Mouse (Mus musculus) midbrain, embryonic 15.5 days (tissue): ENCODE measurements at regions not wholly inside any gene's neighbourhood (a gene's known extent, or its start where the extent isn't known, plus 50 kb on each side); places are given as distances from the start of the nearest gene placed in this dataset.

Experiments
- ATAC-seq: fragments of 200-750 bp; cut with Nextera tagmentation; replicated peaks from 2 replicates; pipeline ENCODE4 v1.8.0; 2017; ENCODE audit warnings: moderate TSS enrichment
- H3K27ac ChIP-seq: fragments of 300-500 bp; sonication (generic); 2 replicates; pipeline ENCODE4 v1.5.1; 2015; ENCODE audit warnings: mild to moderate bottlenecking, inconsistent platforms
- H3K27me3 ChIP-seq: fragments of 300-500 bp; sonication (generic); replicated peaks from 2 replicates; pipeline ENCODE4 v1.6.1; 2015; ENCODE audit warnings: inconsistent platforms
- H3K36me3 ChIP-seq: fragments of 300-500 bp; sonication (generic); replicated peaks from 2 replicates; pipeline ENCODE4 v1.6.1; 2015; ENCODE audit warnings: inconsistent platforms
- H3K4me1 ChIP-seq: fragments of 300-500 bp; sonication (generic); 2 replicates; pipeline ENCODE4 v1.6.1; 2015; ENCODE audit warnings: inconsistent platforms
- H3K4me2 ChIP-seq: fragments of 300-500 bp; sonication (generic); 2 replicates; pipeline ENCODE4 v1.6.1; 2015; ENCODE audit warnings: inconsistent platforms, mild to moderate bottlenecking, moderate library complexity
- H3K4me3 ChIP-seq: fragments of 300-500 bp; sonication (generic); 2 replicates; pipeline ENCODE4 v1.5.1; 2015; ENCODE audit warnings: mild to moderate bottlenecking, inconsistent platforms
- H3K9ac ChIP-seq: fragments of 300-500 bp; sonication (generic); 2 replicates; pipeline ENCODE4 v1.6.1; 2015; ENCODE audit warnings: mild to moderate bottlenecking, inconsistent platforms
- H3K9me3 ChIP-seq: fragments of 300-500 bp; sonication (generic); 2 replicates; pipeline ENCODE4 v1.6.1; 2016; ENCODE audit warnings: inconsistent platforms
- WGBS: fragments of 180-500 bp; shearing (Covaris S2); methylation state at CpG from one replicate; pipeline ENCODE4 v1.1.7; 2015; ENCODE audit warnings: mixed read lengths; 5-methylcytosine and 5-hydroxymethylcytosine counted together

DNA sequence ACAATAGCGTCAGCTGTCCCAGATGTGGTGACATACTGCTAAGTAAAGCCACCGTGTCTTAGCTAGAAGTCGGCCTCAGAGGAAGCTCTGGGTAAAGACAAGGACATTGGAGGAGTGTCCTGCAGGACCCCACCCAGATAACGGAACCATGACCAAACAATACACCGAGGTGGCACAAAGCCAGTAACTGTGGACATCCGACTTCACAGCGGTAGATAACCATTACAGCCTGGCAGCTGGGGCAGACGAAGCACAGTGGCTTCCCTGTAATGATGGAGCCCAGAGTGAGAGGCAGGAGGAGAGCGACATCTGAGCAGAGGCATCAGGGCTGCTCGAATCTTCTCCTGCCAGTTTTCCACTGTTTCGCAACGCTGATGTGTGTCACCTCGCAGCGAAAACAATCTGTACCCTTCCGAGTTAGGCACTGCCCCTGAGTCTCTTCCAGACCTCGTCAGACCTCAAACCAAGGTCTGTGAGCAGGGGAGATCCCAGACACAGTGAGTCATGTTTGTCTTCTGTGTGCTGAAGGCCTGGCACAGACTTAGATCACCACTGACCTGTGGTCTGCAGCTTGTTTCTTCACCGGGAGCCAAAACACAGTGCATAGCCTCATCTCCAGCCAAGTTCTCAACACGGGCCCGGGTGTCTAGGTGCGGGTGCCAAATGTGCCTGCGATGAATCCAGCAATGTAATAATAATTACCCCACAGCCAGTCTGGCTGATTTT is 159.7 kb upstream of the Hmga2 start:
- Histone ChIP-seq H3K36me3 (no peaks in the 10 kb centered on the region), H3K4me1 (no peaks in the 10 kb centered on the region), H3K4me3 (no peak overlapping the region), H3K9me3 (no peaks in the 10 kb centered on the region), H3K27ac (no peak overlapping the region), H3K27me3 (no peaks in the 10 kb centered on the region), H3K9ac (no peak overlapping the region), H3K4me2 (no peak overlapping the region)
- ATAC-seq, result no peak
- whole genome bisulfite sequencing, result 73% methylated on average over 21 of the region's 21 CpGs

DNA sequence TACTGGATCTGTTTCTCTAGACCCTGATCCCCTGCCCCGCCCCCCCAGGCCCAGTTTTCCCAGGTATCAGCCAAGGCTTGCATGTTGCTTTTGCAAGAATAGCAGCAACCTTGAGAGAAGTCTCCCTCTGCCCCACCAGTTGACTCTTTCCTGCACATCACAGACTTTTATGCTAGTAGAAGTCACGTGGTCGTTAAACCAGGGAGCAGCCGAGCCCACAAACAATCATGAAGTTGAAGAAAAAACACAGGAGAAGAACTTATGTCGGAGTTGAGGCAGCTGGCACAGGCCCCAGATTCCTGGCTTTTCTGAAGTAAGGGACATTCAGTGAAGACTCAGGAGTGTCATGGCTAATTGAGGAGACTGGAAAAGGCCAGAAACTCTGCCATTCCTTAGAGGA is 158.9 kb upstream of the Hmga2 start:
- Histone ChIP-seq H3K36me3 (no peaks in the 10 kb centered on the region), H3K9ac (no peak overlapping the region), H3K27me3 (no peaks in the 10 kb centered on the region), H3K9me3 (no peaks in the 10 kb centered on the region), H3K4me1 (no peaks in the 10 kb centered on the region), H3K27ac (no peak overlapping the region), H3K4me2 (no peak overlapping the region), H3K4me3 (no peak overlapping the region)
- WGBS, result 79% methylated on average over 5 of the region's 5 CpGs
- ATAC-seq, result no peak

DNA sequence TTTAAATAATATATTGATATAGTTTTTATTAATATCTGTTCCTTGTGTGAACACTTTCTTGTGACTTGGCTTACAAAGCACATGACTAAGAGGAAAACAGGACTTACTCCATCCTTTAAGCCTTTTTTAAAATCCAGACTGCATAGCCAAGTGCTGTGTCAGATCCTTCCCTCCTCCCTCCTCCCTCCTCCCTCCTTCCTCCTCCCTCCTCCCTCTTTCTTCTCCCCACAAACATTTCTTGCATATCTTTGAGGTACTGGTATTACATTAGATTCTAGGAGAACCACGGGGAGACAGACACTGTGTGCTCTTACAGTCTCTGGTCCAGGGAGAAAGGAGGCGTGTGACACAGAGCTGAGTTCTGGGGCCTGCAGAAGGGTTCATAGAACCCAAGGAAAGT is 155.8 kb upstream of the Hmga2 start:
- H3K27me3 ChIP-seq, result no peaks in the 10 kb centered on the region
- no peaks in the 10 kb centered on the region for H3K4me1 ChIP-seq
- no peaks in the 10 kb centered on the region for H3K36me3 ChIP-seq
- H3K9ac ChIP-seq, result no peak overlapping the region
- no peak overlapping the region for H3K27ac ChIP-seq
- H3K4me2 ChIP-seq, result no peak overlapping the region
- H3K9me3 ChIP-seq, result no peaks in the 10 kb centered on the region
- no peak for ATAC-seq
- WGBS, result 82% methylated on average over 2 of the region's 2 CpGs
- no peak overlapping the region for H3K4me3 ChIP-seq

DNA sequence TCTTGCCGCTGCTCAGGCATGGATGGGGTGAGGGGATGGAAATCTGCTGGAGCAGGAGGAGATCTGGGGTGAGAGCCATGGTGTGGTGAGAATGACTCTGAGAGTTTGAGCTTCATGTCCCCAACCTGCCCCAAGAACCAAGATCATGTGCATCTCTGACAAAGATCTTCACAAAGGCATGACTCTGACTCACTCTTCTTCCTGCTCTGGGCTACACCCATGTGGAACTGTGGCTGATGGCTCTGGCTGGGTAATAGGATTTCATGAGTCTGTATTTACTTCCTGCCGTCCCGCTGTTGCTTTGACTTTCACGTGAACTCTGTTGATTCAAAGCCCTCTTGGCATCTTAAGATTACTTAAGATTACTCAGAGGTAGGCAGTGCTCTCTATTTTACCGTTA is 151.8 kb upstream of the Hmga2 start:
- Histone ChIP-seq H3K4me1 (no peaks in the 10 kb centered on the region), H3K27me3 (no peaks in the 10 kb centered on the region), H3K36me3 (no peaks in the 10 kb centered on the region), H3K27ac (no peak overlapping the region), H3K4me2 (no peak overlapping the region), H3K9ac (no peak overlapping the region), H3K9me3 (no peaks in the 10 kb centered on the region), H3K4me3 (no peak overlapping the region)
- ATAC-seq, result no peak
- WGBS, result 81% methylated on average over 5 of the region's 5 CpGs

DNA sequence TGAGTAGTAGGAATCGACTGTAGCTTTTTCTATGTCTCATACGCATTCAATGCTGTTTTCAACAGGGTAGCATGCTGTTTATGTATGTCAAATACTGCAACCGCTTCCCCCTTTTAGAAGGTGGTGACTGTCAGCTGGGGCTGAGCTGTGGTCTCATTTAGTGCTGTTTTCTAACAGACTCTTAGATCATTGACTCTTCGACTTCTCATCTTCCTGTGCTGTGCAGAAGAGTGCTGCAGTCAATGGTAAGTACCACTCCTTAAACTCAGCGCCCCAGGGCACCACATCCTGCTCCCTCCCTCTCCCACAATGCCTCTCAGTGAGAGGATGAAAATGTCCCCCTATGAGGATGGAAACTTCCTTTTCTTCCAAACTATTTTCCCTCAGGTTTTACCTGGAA is 149.2 kb upstream of the Hmga2 start:
- 88% methylated on average over 5 of the region's 5 CpGs for WGBS
- no peak overlapping the region for H3K4me3 ChIP-seq
- no peaks in the 10 kb centered on the region for H3K9me3 ChIP-seq
- H3K27ac ChIP-seq, result no peak overlapping the region
- H3K9ac ChIP-seq, result no peak overlapping the region
- H3K4me1 ChIP-seq, result no peaks in the 10 kb centered on the region
- no peaks in the 10 kb centered on the region for H3K36me3 ChIP-seq
- H3K4me2 ChIP-seq, result no peak overlapping the region
- no peaks in the 10 kb centered on the region for H3K27me3 ChIP-seq
- ATAC-seq, result no peak

DNA sequence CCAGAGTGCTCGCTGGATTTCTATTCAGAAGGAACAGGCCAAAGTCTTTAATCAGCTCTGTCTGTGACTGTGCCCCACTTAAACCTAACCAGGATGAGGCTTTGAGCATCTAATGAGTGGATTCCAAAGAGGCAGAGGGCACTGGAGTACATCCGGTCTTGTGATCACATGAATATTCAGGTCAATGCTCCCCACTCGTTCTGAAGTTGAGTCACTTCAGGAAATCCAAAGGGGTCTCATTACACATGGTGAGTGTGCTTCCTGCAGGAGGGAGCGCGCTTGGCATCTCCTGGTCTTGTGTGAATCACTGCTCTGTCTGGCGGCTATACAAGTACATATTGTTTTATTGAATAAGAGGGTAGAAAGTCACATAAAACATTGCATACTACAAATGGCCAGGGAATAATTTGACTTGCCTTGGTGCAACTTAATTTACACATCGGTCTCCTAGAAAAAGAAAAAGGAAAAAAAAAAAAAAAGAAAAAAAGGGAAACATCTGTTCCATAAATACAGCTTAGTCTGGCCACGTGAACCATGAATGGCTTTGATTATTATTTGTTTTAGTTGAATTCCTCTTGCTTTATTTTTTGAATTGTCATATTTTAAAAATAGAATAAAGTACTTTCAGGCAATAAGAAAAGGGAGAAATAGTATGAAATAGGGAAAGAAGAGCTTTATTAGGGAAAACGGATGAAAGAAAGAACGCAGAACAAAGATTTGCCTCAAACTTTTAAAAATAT is 148.1 kb upstream of the Hmga2 start:
- no peaks in the 10 kb centered on the region for H3K27me3 ChIP-seq
- 54% methylated on average over 10 of the region's 10 CpGs for WGBS
- H3K36me3 ChIP-seq, result no peaks in the 10 kb centered on the region
- no peak overlapping the region for H3K9ac ChIP-seq
- H3K4me3 ChIP-seq, result no peak overlapping the region
- ATAC-seq, result no peak
- H3K27ac ChIP-seq, result no peak overlapping the region
- H3K4me2 ChIP-seq, result no peak overlapping the region
- H3K9me3 ChIP-seq, result no peaks in the 10 kb centered on the region
- H3K4me1 ChIP-seq, result no peaks in the 10 kb centered on the region

DNA sequence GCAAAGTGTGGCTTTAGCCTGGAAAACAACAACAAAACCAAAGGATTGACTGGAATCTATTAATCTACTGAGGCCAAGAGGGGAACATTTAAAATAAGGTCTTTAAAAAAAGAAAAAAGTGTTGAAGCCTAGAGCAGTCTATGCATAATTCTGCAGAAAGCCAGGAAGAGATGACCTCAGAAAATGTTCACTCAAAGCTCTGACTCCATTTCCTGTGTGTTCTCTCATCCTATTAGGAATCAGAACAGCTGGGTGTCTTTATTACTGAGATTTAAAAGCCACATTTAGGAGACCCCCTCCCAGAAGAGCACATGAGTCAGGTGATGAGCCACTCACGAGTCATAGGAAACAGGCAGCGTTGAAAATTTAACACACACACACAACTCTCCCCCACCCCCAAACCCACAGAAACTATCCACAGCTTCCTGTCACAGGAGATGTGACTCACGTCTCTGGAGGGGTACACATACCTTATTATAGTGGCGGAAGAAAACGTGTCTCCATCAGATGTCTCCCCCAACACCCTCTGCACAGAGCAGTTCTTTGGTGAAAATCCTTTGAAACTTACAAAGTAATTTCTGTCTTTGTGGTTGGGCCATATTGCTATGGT is 140.2 kb upstream of the Hmga2 start:
- no peaks in the 10 kb centered on the region for H3K27me3 ChIP-seq

DNA sequence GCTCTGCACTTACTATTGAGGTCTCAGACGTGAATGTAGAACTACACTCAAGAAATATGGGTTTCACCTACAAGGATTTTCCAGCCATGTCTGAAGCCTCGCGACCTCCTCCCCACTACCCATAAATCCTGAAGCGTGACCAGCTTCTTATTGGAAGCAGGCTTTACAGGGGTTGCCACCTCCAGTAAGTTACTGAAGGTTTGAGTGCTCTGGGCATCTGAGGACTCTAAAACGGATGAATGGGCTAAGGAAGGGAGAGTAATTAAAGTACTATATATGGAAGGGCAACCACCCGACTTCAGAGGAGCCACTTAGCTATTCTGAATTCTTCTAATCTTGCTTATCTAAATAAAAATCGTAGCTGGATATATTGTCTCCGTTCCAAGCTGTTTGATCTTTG is 136.1 kb upstream of the Hmga2 start:
- H3K4me2 ChIP-seq, result no peak overlapping the region
- no peaks in the 10 kb centered on the region for H3K27me3 ChIP-seq
- H3K27ac ChIP-seq, result no peak overlapping the region
- no peak overlapping the region for H3K4me3 ChIP-seq
- no peaks in the 10 kb centered on the region for H3K4me1 ChIP-seq
- H3K9ac ChIP-seq, result no peak overlapping the region
- no peaks in the 10 kb centered on the region for H3K36me3 ChIP-seq
- ATAC-seq, result no peak
- 75% methylated on average over 8 of the region's 8 CpGs for WGBS
- H3K9me3 ChIP-seq, result no peaks in the 10 kb centered on the region

More for the DNA sequence above, 140.2 kb upstream of the Hmga2 start:
- H3K36me3 ChIP-seq, result no peaks in the 10 kb centered on the region
- H3K27ac ChIP-seq, result no peak overlapping the region
- 66% methylated on average over 5 of the region's 5 CpGs for WGBS
- H3K4me3 ChIP-seq, result no peak overlapping the region
- H3K9me3 ChIP-seq, result no peaks in the 10 kb centered on the region
- H3K4me2 ChIP-seq, result no peak overlapping the region
- ATAC-seq, result no peak
- H3K9ac ChIP-seq, result no peak overlapping the region
- no peaks in the 10 kb centered on the region for H3K4me1 ChIP-seq

DNA sequence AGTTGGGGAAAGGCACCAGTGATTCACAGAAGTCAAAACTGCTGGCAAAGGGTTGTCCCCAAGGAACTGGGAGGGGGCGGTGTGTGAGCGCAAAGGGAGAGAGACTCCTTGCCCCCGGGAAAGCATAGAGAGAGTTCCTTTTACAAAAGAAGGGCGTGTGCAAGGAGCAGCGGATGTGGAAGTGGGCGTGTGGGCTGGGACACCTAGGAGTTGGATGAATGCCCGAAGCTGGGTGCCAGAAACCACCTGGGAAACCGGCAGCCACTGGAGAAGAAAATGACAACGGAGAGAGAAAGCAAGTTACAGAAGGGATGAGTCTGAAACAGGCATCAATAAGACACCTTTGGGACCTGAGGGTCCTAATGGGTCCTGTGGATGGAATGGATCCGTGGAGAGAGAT is 133.8 kb upstream of the Hmga2 start:
- Histone ChIP-seq H3K9me3 (no peaks in the 10 kb centered on the region), H3K9ac (no peak overlapping the region)
- 76% methylated on average over 10 of the region's 10 CpGs for WGBS

DNA sequence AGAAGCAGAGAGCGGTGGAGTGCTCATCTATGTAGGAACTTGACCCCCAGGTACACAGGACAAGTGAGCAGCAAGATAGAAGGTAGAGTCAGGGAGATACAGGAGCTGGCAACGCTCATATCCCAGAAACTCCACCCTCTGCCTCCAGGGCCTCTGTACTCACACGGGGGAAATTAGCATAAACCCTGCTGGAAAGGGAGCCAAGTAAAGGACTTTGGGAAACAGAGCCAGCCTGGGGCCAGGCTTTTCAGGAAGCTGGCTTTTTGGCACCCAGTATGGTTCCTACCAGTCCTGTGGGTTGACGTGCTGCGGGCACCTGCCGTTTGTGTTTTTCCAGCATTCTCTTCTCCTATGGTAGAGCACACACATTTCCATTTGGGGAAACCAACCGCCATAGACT is 128.2 kb upstream of the Hmga2 start:
- Histone ChIP-seq H3K9ac (no peak overlapping the region), H3K9me3 (no peaks in the 10 kb centered on the region), H3K27me3 (no peaks in the 10 kb centered on the region), H3K36me3 (no peaks in the 10 kb centered on the region), H3K27ac (no peak overlapping the region), H3K4me2 (no peak overlapping the region), H3K4me1 (no peaks in the 10 kb centered on the region), H3K4me3 (no peak overlapping the region)
- no peak for ATAC-seq
- WGBS, result 43% methylated on average over 7 of the region's 7 CpGs

More for the DNA sequence above, 133.8 kb upstream of the Hmga2 start:
- Histone ChIP-seq H3K4me3 (no peak overlapping the region), H3K4me1 (no peaks in the 10 kb centered on the region), H3K36me3 (no peaks in the 10 kb centered on the region), H3K27ac (no peak overlapping the region), H3K4me2 (no peak overlapping the region), H3K27me3 (no peaks in the 10 kb centered on the region)
- ATAC-seq, result no peak

DNA sequence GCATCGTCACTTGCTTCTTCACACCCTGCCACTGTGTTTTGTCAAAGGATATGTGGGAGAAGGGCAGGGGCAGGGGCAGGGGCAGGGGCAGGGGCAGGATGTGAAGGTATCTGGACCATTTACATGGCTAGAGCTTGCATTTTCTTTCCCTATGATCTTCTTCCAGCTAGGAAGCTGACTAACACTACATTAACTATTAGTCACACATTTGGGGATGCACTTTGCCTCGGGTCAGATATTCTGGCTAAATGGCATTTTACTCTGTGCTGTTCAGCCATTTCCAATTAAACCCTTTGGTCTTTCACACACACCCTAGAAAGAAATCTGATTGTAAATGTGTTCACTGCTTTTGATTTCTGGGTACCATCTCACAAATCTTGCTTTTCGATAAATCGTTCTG is 126.9 kb upstream of the Hmga2 start:
- Histone ChIP-seq H3K36me3 (no peaks in the 10 kb centered on the region), H3K27ac (no peak overlapping the region), H3K9me3 (no peaks in the 10 kb centered on the region), H3K4me3 (no peak overlapping the region), H3K9ac (no peak overlapping the region), H3K4me1 (no peaks in the 10 kb centered on the region), H3K4me2 (no peak overlapping the region), H3K27me3 (no peaks in the 10 kb centered on the region)
- no peak for ATAC-seq
- WGBS, result 89% methylated on average over 4 of the region's 4 CpGs

DNA sequence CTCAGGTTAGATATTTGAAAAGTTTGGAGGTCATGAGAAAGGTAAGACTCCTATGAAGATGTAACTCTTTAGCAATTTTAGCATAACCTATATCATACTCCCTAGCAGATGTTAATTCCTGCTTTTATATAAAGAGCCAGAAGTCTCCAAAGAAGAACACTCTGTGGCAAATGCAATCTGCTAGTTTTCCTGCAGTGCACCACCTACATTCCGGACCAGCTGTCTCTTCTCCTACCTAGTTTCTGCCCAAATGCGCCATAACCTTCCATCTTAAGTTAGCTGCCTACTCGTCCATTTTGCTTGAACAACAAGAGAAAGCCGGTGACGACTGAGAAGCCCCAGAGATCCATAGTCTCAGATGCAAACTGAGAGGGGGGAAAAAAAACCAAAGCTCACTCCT is 124.5 kb upstream of the Hmga2 start:
- Histone ChIP-seq H3K4me3 (no peak overlapping the region), H3K27ac (no peak overlapping the region), H3K27me3 (no peaks in the 10 kb centered on the region), H3K9ac (no peak overlapping the region), H3K4me1 (no peaks in the 10 kb centered on the region), H3K36me3 (no peaks in the 10 kb centered on the region), H3K4me2 (no peak overlapping the region), H3K9me3 (no peaks in the 10 kb centered on the region)
- no peak for ATAC-seq
- WGBS, result 82% methylated on average over 5 of the region's 5 CpGs

DNA sequence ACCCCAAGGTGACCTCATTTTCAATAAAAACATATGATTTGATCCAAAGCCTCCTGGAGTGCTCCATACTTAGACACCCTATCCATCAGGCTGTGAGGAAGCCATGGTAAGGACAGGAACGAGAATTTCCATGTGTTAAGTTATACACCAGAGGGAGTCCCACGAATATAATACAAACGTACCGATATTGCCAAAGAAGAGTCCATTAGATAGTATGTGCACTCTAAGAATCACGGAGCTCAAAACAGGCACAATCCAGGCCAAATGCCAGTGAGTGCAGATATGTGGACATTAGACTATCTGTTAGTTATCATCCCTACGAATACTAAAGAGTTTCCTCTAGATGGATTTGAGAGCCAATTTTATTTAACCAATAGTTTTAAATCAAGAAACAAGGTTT is 123.3 kb upstream of the Hmga2 start:
- H3K36me3 ChIP-seq, result no peaks in the 10 kb centered on the region
- H3K4me1 ChIP-seq, result no peaks in the 10 kb centered on the region
- no peak overlapping the region for H3K9ac ChIP-seq
- no peaks in the 10 kb centered on the region for H3K27me3 ChIP-seq
- no peaks in the 10 kb centered on the region for H3K9me3 ChIP-seq
- H3K4me3 ChIP-seq, result no peak overlapping the region
- WGBS, result 88% methylated on average over 6 of the region's 6 CpGs
- H3K27ac ChIP-seq, result no peak overlapping the region
- no peak overlapping the region for H3K4me2 ChIP-seq
- no peak for ATAC-seq
